Mouse (Mus musculus): ENCODE results near the gene Duox2.

The Duox2 gene

DNA sequence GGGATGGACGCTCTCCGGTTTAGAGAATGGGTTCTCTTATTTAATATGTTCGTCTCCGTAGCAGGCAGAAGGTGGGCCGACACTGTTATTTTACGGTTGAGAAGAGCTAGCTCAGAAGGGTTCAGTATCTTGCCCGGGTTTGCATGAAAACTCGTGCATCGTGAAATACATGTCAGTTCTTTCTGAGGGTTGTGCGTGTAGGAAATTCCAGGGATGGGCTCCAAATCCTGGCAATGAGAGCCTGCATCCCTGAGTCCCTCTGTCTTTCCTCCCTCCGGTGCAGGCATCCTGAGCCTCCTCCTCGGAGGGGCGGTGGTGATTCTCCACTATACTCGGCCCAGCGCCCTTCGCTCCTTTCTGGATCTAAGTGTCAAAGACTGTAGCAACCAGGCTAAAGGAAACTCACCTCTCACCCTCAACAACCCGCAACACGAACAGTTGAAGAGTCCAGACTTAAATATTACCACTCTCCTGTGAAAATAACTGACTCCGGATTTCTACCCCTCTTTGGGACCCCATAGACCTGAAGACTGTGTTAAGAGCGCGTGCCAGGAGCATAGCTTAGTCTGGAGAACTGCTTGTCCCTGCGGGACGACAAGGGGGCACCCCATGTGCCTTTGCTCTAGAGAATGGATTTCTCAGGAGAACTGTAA is 3.8 kb upstream of the Duox2 start:
- no peak for DNase-seq (ENCODE audit: low spot score)

DNA sequence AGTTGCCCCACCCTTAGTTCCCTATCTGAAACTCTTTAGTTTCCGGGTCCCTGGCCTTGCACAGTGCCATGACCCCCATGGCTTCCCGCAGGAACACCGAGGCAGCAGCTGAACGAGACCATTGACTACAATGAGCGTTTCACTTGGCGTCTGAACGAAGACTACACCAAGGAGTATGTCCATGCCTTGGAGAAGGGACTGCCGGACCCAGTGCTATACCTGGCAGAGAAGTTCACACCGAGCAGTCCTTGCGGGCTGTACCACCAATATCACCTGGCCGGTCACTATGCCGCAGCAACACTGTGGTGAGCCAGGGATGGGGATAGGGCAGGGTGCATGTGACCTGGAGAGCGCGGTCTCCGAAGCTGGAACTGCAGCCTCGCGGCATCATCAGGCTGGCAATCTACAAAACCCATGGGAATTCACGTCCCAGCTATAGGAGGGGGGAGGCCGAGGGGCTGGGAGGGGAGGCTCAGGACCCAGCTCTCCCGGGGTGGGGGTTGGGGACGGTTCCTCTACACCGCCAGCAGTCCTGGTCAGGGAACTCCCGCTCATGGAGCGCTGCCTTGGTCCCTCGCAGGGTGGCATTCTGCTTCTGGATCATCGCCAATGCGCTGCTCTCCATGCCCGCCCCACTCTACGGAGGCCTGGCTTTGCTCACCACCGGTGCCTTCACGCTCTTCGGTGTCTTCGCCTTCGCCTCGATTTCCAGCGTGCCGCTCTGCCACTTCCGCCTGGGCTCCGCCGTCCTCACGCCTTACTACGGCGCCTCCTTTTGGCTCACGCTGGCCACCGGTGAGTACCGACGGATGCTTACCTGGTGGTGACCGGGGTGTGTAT is 3.1 kb upstream of the Duox2 start:
- no peak for DNase-seq (ENCODE audit: low spot score)

DNA sequence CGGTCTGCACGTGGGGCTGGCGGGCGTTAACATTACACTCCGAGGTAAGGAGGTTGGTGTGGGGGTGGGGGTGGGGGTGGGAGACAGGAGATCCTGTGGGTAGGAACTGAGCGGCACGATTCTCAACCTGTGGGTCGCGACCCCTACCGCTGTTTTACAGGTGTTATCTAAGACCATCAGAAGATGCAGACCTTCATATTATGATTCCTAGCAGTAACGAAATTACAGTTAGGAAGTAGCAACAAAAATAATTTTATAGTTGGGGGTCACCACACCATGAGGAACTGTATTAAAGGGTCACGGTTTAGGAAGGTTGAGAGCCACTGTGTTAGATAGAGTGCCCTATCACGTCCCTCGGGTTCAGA is 2.4 kb upstream of the Duox2 start:
- DNase-seq (ENCODE audit: low spot score), result no peak

GRCm38 (mm10) chr2:122299911-122300655 is 1.8 kb upstream of the Duox2 start:
- no peak for DNase-seq (ENCODE audit: low spot score)

- no peak for DNase-seq (ENCODE audit: low spot score)
Observed at GRCm38 (mm10) chr2:122298596-122299490, 594 bp upstream of the Duox2 start, which contains the start of gene Duoxa2. Duoxa2 (plus strand) TSS chr2:122298900.

- DNase-seq (ENCODE audit: low spot score), result no peak
Observed at GRCm38 (mm10) chr2:122297271-122298095, 766 bp downstream of the Duox2 start.

- no peak for DNase-seq (ENCODE audit: low spot score)
Observed at GRCm38 (mm10) chr2:122294916-122295315, 3.3 kb downstream of the Duox2 start.

GRCm38 (mm10) chr2:122286137-122286536 is 12.1 kb downstream of the Duox2 start:
- DNase-seq (ENCODE audit: low spot score), result no peak

DNA sequence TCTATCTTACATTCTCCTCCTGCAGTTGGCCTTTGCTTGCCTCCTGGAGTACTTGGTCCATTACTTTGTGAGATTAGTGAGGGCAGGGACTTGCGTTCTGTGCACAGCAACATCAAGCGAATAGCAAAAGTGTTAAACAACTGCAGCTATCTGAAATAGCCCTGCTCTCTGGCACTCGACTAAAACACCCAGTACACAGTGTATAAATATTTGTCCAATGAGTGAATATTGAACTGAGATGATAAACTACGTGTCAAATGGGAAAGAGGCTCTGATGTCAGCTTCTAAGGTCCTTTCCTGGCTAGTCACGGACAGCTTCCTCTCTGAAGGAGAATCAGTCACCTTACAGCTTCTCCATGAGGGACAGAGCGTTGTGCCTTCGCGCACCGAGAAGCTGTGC is 14.2 kb downstream of the Duox2 start:
- no peak for DNase-seq (ENCODE audit: low spot score)

DNA sequence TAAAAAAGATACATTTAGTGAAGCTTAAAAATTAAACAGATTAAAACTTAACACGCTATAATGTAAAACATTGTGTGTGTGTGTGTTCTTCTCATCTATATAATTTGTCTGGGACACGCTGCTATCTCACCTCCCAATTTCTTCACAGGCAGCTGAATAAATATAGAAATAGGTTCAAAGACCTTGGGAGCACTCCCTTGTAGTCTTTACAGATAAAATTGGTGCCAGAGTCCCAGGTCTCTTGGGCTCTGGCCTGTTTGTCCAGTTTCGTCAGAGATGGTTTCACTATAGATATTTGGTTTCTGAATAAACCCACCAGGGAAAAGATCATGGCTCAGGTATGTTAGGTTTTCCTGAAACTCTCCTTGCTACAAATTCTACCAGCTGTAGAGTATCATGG is 19.5 kb downstream of the Duox2 start:
- DNase-seq (ENCODE audit: low spot score), result no peak

DNA sequence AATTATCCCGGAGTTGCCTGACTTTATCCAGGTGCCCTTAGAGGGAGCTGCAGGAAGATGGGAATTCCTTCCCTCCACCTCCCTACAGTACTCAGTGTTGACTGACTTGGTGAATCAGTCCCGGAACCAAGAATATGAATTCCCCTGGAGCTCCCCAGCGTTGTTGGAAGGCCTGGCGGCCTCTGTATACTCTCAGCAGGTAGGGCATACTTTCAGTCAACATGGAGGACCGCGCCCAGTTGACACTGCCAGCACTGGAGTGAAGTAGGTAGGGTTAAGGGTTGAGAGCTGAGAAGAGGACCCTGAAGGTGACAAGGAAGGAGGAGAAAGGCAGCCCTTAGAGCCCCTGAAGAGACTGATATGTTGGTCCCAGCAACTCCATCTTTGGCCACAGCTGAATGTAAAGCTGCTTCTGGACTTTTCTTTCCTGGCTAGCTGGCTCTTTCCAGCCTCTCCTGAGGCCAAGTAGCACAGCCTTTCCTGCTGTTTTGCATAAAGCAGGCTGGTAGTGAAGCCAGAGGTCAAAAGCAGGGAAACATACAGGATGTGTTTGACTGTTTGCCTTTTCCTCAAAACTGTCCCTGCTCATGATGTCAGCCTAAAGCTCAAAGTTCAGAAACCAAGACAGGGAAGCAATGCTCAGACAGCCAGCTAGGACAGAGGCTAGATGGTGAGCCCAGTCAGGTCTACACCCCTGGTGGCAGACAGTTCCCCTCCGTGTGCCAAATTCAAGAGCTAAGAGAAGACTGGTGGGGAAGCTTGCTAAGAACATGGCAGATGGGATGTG is 31.6 kb downstream of the Duox2 start:
- DNase-seq (ENCODE audit: low spot score), result no peak

DNA sequence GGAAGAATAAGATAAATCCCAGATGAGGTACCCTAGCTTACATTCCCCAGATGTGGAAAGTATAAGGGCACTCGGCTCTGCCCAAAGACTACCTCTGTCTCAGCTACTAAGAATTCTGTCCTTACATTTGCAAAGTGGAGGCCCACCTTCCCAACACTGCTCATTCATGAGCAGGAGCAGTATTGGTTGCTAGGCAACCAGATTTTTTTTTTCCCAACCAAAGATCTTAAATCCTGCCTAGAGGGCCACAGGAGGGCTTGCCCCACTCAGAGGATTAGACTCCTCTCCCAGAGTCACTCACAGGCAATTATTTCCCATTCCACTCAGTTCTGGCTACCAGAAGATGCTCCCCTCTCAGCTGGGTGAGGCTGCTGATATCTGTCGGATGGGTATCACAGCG is 33.6 kb downstream of the Duox2 start:
- DNase-seq (ENCODE audit: low spot score), result no peak

DNA sequence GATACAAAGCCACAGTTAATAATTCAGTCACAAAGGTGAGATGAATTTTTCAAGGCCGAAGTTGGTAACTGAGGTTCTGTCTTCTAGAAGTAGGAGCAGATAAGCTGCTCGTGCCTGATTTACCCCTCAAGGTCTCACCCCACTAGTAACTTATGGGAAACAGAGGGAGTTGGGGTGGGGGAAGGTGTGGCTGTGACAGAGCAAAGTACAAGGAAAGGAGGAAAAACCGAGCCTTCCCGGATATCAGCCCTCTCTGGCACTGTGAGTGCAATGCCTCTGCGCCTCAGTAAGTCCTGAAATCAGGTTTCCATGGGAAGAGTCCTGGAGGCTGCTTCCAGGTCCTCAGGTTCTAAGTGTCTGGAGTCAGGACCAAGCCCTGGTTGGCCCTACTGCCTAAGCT is 37.5 kb downstream of the Duox2 start:
- DNase-seq (ENCODE audit: low spot score), result no peak

- DNase-seq (ENCODE audit: low spot score), result no peak
Observed at GRCm38 (mm10) chr2:122255997-122256396, 42.3 kb downstream of the Duox2 start.

DNA sequence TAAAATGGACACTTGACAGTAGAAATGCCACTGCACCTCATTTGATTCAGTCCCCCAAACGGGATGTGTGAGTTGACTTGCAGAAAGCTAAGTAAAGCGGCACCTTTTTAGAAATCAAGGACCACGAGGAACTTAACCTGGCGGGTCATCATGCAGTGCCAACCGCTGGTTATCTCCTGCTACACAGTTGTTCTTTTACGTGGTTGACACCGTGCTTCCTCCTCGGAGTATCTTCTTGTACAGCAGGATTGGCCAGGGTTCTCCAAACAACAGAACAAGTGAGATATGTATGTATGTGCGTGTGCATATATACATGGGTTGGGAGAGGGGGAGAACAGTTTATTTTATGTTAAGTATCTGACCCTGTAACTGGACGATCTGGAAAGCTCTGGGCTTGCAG is 50.5 kb downstream of the Duox2 start:
- DNase-seq (ENCODE audit: low spot score), result no peak

- peak; percentile 40 for DNase-seq (ENCODE audit: low spot score)
Observed at GRCm38 (mm10) chr2:122243671-122244131, 54.5 kb downstream of the Duox2 start.

DNA sequence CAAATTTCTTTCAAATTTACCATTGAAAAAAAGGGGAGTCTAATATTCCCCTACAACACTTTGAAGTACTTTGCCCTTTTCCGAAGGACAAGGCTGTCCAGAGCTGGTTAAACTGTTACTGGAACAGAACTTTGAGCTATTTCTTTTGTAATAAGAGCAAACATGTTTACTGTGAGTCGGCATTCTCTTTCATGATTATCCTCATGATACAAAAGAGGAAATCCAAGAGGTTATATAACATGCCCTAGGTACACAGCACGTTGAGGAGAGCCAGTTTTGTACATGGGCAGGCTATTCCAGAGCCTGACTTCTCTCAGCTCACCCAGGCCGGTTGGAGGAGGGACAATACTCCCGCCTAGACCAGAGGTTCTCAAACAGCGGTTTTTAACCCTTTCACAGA is 56.3 kb downstream of the Duox2 start:
- DNase-seq (ENCODE audit: low spot score), result no peak

- no peak for DNase-seq (ENCODE audit: low spot score)
Observed at GRCm38 (mm10) chr2:122241226-122241625, 57.0 kb downstream of the Duox2 start.

DNA sequence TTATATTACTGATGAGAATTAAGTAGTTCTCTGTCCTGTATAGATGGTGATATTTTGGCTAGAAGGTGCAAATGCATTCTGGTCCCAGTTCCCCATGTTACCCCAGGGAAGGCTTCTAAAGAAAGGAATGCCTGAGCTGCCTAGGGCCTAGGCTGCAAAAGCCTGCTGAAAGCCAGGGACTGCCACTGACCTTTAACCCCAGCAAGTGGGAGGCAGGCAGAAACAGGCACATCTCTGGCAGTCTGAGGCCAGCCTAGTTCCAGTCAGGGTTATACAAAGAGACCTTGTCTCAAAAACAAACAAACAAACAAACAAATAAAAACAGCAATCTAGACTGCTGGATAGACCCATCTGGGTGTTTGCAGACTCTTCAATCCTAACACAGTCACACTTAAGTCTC is 57.5 kb downstream of the Duox2 start:
- DNase-seq (ENCODE audit: low spot score), result no peak

- no peak for DNase-seq (ENCODE audit: low spot score)
Observed at GRCm38 (mm10) chr2:122237891-122238470, 60.3 kb downstream of the Duox2 start.

Measured in spleen, adult 12 weeks (tissue).